Mouse (Mus musculus) ES-E14 (cell line): Measurements from ENCODE around the gene Fgr.

Experiments
- HCFC1 ChIP-seq: IDR thresholded peaks from 2 replicates; pipeline ENCODE4 v1.6.1; 2012; ENCODE audit warnings: low read length, inconsistent platforms, borderline replicate concordance; ENCODE audit not compliant: insufficient read depth
- MAFK ChIP-seq: IDR thresholded peaks from 2 replicates; pipeline ENCODE4 v1.6.1; 2014; ENCODE audit warnings: mild to moderate bottlenecking, low read depth, low read length, inconsistent platforms; ENCODE audit not compliant: insufficient read depth

DNA sequence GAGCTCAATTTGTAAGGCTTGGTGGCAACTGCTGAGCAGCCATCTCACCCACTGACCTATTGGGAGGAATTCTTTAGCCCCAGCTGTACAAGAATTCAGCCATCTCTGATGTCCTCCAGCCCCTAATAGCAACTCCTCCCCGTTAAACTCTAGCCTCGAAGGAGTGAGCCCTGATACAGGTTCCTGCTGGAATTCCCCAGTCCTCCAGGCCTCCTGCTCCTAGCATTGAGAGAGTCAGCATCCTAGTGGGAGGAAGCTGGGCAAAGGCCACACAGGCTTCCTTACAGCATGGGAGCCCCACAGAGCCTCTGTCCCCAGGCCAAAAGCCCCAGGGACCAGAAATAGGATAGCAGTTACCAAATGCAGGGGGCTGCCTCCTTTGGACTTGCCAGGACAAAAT lies 10.5 kb upstream of the Fgr start:
- TF ChIP-seq HCFC1 (no peak), MAFK (no peak)
